Comparison of ENCODE assay signal across 25 mouse cellular contexts in the genomic region with DNA sequence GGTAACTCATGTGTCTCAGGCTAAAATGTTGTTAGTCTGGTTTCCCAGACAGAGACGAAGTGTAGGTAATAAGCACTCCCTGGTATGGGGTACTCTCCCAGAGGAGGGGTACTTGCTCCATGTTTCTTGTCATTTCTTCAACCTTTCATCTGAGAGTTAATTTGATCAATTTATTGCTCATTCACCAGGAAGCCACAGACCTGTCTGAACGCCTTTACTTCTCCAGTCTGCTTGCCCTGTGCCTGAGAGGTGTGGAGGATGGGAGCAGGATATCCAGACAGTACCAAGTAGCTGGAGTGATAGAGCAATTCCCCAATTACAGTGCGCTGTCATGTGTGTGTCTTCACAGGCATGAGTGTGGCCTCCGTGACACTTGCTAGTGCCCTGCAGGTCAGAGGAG. TPM values are rescaled to one million over a fixed set of nuclear protein-coding genes. Genes with fewer than 3 reads are reported as not detected.
A peak's percentile ranks its signal among the peaks of the same experiment; 100 is the strongest.
DNase-seq lines count a peak whose midpoint lies in the region; ATAC-seq and TF ChIP-seq lines count a peak whose summit lies in the region.
"Had no signal": no experiment of that assay in that cellular context is flagged by ENCODE, and none has a peak within 500 bp of the region (broad histone marks: within the 10 kb centered on the region; RNA-seq: fewer than 3 reads in every experiment).

No protein-coding gene starts in this region.

- H3K4me2 ChIP-seq in embryonic facial prominence, embryonic 14.5 days (ENCODE audit: low read depth, low read length): no peak overlapping the region
- no peak overlapping the region for H3K4me2 ChIP-seq in midbrain, embryonic 11.5 days
- H3K4me2 ChIP-seq in midbrain, embryonic 13.5 days (replicated peaks): no peak overlapping the region

- TF ChIP-seq CTCF in heart, adult 2 months (IDR thresholded peaks at IDR 0.05): no peak

- H3K36me3 ChIP-seq in embryonic facial prominence, embryonic 14.5 days (ENCODE audit: control insufficient read depth, insufficient read depth, low read length): no peaks in the 10 kb centered on the region
- H3K36me3 ChIP-seq in embryonic facial prominence, embryonic 10.5 days (replicated peaks): no peaks in the 10 kb centered on the region
- no peaks in the 10 kb centered on the region for H3K36me3 ChIP-seq in heart, adult 2 months (ENCODE audit: control insufficient read depth, insufficient read depth, low read length)
- no peaks in the 10 kb centered on the region for H3K36me3 ChIP-seq in midbrain, embryonic 11.5 days (ENCODE audit: control insufficient read depth, insufficient read depth, low read length)
- H3K36me3 ChIP-seq in midbrain, embryonic 13.5 days: no peaks in the 10 kb centered on the region
- H3K36me3 ChIP-seq: G1E had no signal

- 0 out of 2 replicates have a peak, but pooled peaks have one; percentile 26 for ATAC-seq in embryonic facial prominence, embryonic 14.5 days (ENCODE audit: low read depth)
- no peak for ATAC-seq in midbrain, embryonic 11.5 days (ENCODE audit: low FRiP score)
- no peak for ATAC-seq in midbrain, embryonic 13.5 days
- ATAC-seq: activated CD4-positive, CD25-positive, alpha-beta regulatory T cell, adult 4 months; CD4-positive, CD25-positive, alpha-beta regulatory T cell, adult 4 months; Patski had no signal

- no peaks in the 10 kb centered on the region for H3K4me1 ChIP-seq in embryonic facial prominence, embryonic 14.5 days (ENCODE audit: control insufficient read depth, insufficient read depth, low read length)
- peaks cover 7% of the 10 kb centered on the region; the same call in 1 of the 2 replicates for H3K4me1 ChIP-seq in embryonic facial prominence, embryonic 10.5 days
- H3K4me1 ChIP-seq in heart, adult 2 months (ENCODE audit: control insufficient read depth, insufficient read depth, low read length): peaks cover 8% of the 10 kb centered on the region
- H3K4me1 ChIP-seq in midbrain, embryonic 11.5 days (ENCODE audit: control insufficient read depth, insufficient read depth, low read length): no peaks in the 10 kb centered on the region
- H3K4me1 ChIP-seq in midbrain, embryonic 13.5 days (replicated peaks): no peaks in the 10 kb centered on the region

- no peak for TF ChIP-seq EP300 in heart, adult 2 months (IDR thresholded peaks at IDR 0.05; ENCODE audit: insufficient read depth, low read depth, low read length)

- no peak overlapping the region for H3K4me3 ChIP-seq in embryonic facial prominence, embryonic 14.5 days (ENCODE audit: low read depth, low read length)
- no peak overlapping the region for H3K4me3 ChIP-seq in embryonic facial prominence, embryonic 10.5 days
- H3K4me3 ChIP-seq in heart, adult 2 months: no peak overlapping the region
- no peak overlapping the region for H3K4me3 ChIP-seq in midbrain, embryonic 11.5 days (ENCODE audit: low read depth, low read length)
- no peak overlapping the region for H3K4me3 ChIP-seq in midbrain, embryonic 13.5 days (replicated peaks)

- DNase-seq in embryonic facial prominence, embryonic 14.5 days (ENCODE audit: low spot score): no peak
- DNase-seq in embryonic facial prominence, embryonic 10.5 days (ENCODE audit: low spot score): no peak
- DNase-seq in heart, adult 11 months: peak; percentile 57
- no peak for DNase-seq in heart, adult 2 months
- peak; percentile 67 for DNase-seq in midbrain, embryonic 11.5 days (ENCODE audit: low spot score, missing footprints)
- DNase-seq: adrenal gland, adult 2 months; adrenal gland, adult 8-10 months; adrenal gland, postnatal 10 days; adrenal gland, postnatal 14 days; adrenal gland, postnatal 25 days; adrenal gland, postnatal 36 days; B cell, adult 2 months; cerebellum, adult 11 months; cerebellum, adult 11-12 months; cerebellum, adult 18-20 months had no signal

- no peak overlapping the region for H3K27ac ChIP-seq in embryonic facial prominence, embryonic 14.5 days (replicated peaks; ENCODE audit: low read depth, low read length)
- no peak overlapping the region for H3K27ac ChIP-seq in embryonic facial prominence, embryonic 10.5 days (replicated peaks)
- H3K27ac ChIP-seq in heart, adult 2 months: no peak overlapping the region
- H3K27ac ChIP-seq in midbrain, embryonic 11.5 days (ENCODE audit: low read depth, low read length): no peak overlapping the region
- no peak overlapping the region for H3K27ac ChIP-seq in midbrain, embryonic 13.5 days

- no peak for TF ChIP-seq POLR2A in heart, adult 2 months (IDR thresholded peaks at IDR 0.05; ENCODE audit: insufficient read depth, low read depth, low read length)

- no peaks in the 10 kb centered on the region for H3K27me3 ChIP-seq in embryonic facial prominence, embryonic 14.5 days (replicated peaks; ENCODE audit: control insufficient read depth, insufficient read depth, low read length)
- no peaks in the 10 kb centered on the region for H3K27me3 ChIP-seq in embryonic facial prominence, embryonic 10.5 days (replicated peaks; ENCODE audit: low read depth, poor library complexity, severe bottlenecking)
- no peaks in the 10 kb centered on the region for H3K27me3 ChIP-seq in heart, adult 2 months (ENCODE audit: control insufficient read depth, insufficient read depth, low read length)
- no peaks in the 10 kb centered on the region for H3K27me3 ChIP-seq in midbrain, embryonic 11.5 days (ENCODE audit: control insufficient read depth, insufficient read depth, low read length)
- no peaks in the 10 kb centered on the region for H3K27me3 ChIP-seq in midbrain, embryonic 13.5 days
- H3K27me3 ChIP-seq: Patski had no signal

- H3K79me2 ChIP-seq in heart, adult 2 months (replicated peaks; ENCODE audit: control insufficient read depth, insufficient read depth, low read length): no peaks in the 10 kb centered on the region

- no peak overlapping the region for H3K9ac ChIP-seq in embryonic facial prominence, embryonic 14.5 days (ENCODE audit: low read depth, low read length)
- no peak overlapping the region for H3K9ac ChIP-seq in heart, adult 2 months (ENCODE audit: low read depth, low read length)
- H3K9ac ChIP-seq in midbrain, embryonic 11.5 days (ENCODE audit: low read length): no peak overlapping the region
- no peak overlapping the region for H3K9ac ChIP-seq in midbrain, embryonic 13.5 days (replicated peaks)

- intact Hi-C loops in heart, adult 2 months (cut with DNase I): no loop called here

- 65% methylated on average over 4 of the region's 4 CpGs for WGBS in embryonic facial prominence, embryonic 14.5 days
- WGBS in embryonic facial prominence, embryonic 10.5 days: 67% methylated on average over 4 of the region's 4 CpGs
- 77% methylated on average over 4 of the region's 4 CpGs for WGBS in heart, adult 2 months
- 62% methylated on average over 4 of the region's 4 CpGs for WGBS in midbrain, embryonic 11.5 days
- 68% methylated on average over 4 of the region's 4 CpGs for WGBS in midbrain, embryonic 13.5 days

- H3K9me3 ChIP-seq in embryonic facial prominence, embryonic 14.5 days (ENCODE audit: control insufficient read depth, low read length): no peaks in the 10 kb centered on the region
- no peaks in the 10 kb centered on the region for H3K9me3 ChIP-seq in embryonic facial prominence, embryonic 10.5 days
- H3K9me3 ChIP-seq in midbrain, embryonic 11.5 days (ENCODE audit: control insufficient read depth, low read length): no peaks in the 10 kb centered on the region
- H3K9me3 ChIP-seq in midbrain, embryonic 13.5 days: no peaks in the 10 kb centered on the region

RNA-seq across cellular contexts. Expression of a gene that starts 23.7 kb away (rescaled TPM):
- polyA plus RNA-seq in embryonic facial prominence, embryonic 14.5 days (2014; fragmentation: Nextera tagmentation; extraction: Ambion mirVana): 0.25 TPM in 1 of 2 replicates, not detected in the other
- 0.09 TPM in 1 of 2 replicates, not detected in the other for polyA plus RNA-seq in embryonic facial prominence, embryonic 10.5 days (2016; fragmentation: Nextera tagmentation; extraction: Ambion mirVana)
- total RNA-seq in heart, adult 2 months (2021): not detected
- 0.15 and 0.21 TPM in 2 replicates for polyA plus RNA-seq in heart, adult 2 months (2012; rRNA removed)
- polyA plus RNA-seq in midbrain, embryonic 11.5 days (2014; fragmentation: Nextera tagmentation; extraction: Ambion mirVana): 0.07 TPM in 1 of 2 replicates, not detected in the other
- polyA plus RNA-seq in midbrain, embryonic 13.5 days (2015; fragmentation: Nextera tagmentation; extraction: Ambion mirVana): 0.09 TPM in 1 of 2 replicates, not detected in the other
- total RNA-seq: adrenal gland, adult 18-20 months; adrenal gland, postnatal 10 days; adrenal gland, postnatal 14 days; adrenal gland, postnatal 25 days; adrenal gland, postnatal 36 days; CH12.LX; ES-E14; MEL had no signal
- polyA plus RNA-seq: activated CD4-positive, CD25-positive, alpha-beta regulatory T cell, adult 4 months; adrenal gland, adult 2 months; C2C12; CD4-positive, CD25-positive, alpha-beta regulatory T cell, adult 4 months; G1E had no signal

RNA-seq across cellular contexts. Expression of a gene that starts 48.3 kb away (rescaled TPM):
- 13.1 and 14.4 TPM in 2 replicates for polyA plus RNA-seq in embryonic facial prominence, embryonic 14.5 days (2014; fragmentation: Nextera tagmentation; extraction: Ambion mirVana)
- 18.8 and 21.2 TPM in 2 replicates for polyA plus RNA-seq in embryonic facial prominence, embryonic 10.5 days (2016; fragmentation: Nextera tagmentation; extraction: Ambion mirVana)
- 10 to 100 TPM; 26.2 to 29.5 TPM for total RNA-seq in heart, adult 2 months (2021)
- polyA plus RNA-seq in heart, adult 2 months (2012; rRNA removed): 7.3 and 20.6 TPM in 2 replicates
- 24.5 and 27.4 TPM in 2 replicates for polyA plus RNA-seq in midbrain, embryonic 11.5 days (2014; fragmentation: Nextera tagmentation; extraction: Ambion mirVana)
- polyA plus RNA-seq in midbrain, embryonic 13.5 days (2015; fragmentation: Nextera tagmentation; extraction: Ambion mirVana): 36.9 and 37.6 TPM in 2 replicates

Comparison
In these comparisons a context has a peak if more than half of its experiments do, and no peak if none do; other contexts are left out.
1. DNase-seq: peak in heart, adult 11 months (single experiment) and midbrain, embryonic 11.5 days (single experiment); none in embryonic facial prominence, embryonic 14.5 days (single experiment), embryonic facial prominence, embryonic 10.5 days (single experiment) and heart, adult 2 months (0 of 2).